Mouse (Mus musculus): ENCODE data around the gene Blzf1. TPM values are rescaled to one million over a fixed set of nuclear protein-coding genes. Genes with fewer than 3 reads are reported as not detected.

The Blzf1 gene
- polyA plus RNA-seq (2017; shearing (Covaris generic)), result 24.2 TPM

DNA sequence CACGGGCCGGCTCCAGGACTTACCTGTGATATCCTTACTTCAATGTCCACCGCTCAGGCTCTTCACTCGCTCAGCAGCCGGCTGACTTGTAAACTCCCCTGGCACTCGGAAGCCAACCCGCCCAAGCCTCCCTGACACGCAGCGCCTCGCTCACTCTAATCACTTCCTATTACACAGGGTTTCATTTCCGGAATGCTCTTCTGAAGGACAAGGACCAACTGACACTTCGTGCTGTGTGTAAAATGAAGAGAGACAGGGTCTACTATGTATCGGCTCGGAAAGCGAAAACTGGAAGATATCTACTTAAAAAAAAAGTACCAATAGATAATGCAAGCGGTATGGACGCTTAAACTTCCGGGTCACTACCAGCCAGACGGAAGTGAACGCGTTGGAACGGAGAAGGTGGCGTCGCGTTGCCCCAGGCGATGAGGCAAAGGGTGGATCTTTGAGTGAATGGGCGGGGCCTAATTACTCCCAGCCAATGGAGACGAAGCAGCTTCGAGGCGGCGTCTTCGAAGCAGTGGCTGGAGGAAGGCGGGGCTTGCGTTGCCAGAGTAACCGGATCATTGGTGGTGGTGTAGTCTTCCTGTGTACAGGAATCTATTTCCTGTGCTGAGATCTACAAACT is at the start of gene Blzf1:
Gene Blzf1, minus strand, starts transcription at position 366 of the 628 bp plus-strand sequence.

DNA sequence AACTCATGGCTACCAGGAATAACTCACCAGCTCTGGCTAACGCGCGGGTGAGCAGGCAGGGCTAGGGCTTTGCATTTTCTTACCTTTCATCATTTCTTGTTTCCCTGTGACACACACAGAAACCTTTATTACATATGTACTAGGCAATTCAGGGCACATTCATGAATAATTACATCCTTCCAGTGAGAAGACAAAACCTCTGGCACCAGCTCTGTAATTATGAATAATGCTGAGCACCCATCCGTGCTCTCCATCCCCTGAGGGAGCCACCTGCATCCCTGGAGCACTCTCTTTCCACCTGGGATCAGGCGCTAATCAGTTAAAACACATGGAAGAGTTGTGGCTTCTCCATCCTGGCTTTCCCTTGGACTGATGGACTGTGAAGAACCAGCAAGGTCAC is 3.5 kb downstream of the Blzf1 start, which contains the start of gene Nme7:
Gene Nme7, plus strand, starts transcription at position 301 of the 400 bp plus-strand sequence.

DNA sequence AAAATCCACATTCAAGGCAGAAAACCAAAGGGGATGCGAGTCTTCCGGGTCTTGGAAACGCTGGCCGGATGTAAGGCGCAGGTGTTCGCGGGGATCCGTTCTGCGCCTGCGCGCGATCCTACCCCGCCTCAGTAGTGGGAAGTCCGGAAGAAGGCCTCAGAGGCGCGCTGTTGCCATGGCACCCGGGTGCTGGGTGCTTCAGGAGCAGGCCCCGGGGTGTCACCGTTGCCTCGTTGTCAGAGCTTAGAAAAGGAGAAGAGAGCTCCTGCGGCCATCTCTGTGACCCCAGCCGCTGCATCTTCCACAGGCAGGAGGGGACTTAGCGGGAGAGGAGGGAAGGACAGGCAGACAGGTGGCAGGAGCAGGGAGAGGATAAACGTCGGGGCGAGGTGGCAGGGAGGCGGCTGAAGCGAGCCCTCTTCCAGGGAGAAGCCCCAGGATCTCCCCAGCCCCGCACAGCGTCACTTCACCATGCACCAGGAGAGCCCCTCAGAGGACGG is 31.8 kb downstream of the Blzf1 start, which contains the start of gene Ccdc181:
Gene Ccdc181, plus strand, starts transcription at position 131 of the 500 bp plus-strand sequence.

DNA sequence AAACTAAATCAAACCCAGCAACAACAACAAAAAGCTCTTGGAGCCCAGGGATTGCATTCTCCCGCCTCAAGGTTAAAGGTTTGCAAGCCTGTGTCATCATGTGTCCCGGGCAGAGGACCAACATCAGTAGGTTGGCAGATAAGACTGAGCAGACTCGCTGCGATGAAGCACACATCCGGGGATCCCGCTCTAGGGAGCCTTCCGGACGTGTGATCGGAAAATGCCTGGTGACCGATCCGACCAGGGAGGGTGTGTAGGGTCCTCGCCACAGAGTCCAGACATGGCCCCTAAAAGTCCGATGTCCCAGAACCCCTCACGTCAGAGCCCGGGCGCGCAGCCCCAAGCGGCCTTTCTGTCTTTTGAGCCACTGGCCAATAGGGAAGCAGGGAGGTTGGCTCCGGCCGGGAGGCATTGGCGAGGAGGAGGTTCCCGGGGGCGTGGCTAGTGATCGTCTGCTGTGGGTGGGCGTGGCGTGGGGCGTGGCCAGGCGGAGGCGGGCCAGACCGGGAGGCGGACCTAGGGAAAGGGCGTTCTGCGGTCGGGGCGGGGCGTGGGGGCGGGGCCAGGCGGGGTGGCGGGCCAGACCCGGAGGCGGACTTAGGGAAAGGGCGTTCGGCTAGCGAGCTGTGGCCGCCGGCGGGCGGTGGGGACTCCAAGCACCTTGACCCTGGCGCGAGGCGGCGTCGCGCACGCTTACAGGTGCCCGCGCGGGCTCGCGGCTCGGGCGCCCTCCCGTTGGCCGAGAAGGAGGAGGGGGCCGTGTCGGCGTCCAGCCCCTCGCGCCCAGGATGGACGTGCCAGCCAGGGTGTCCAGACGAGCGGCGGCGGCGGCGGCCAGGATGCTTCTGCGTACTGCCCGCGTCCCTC is 58.6 kb downstream of the Blzf1 start, which contains the start of gene Slc19a2:
Gene Slc19a2, plus strand, starts transcription at position 582 of the 867 bp plus-strand sequence.

Other genes with a start within 250 kb of the Blzf1 start
- 649 TPM for gene Sell, start 245.5 kb downstream of the Blzf1 start, polyA plus RNA-seq (2017; shearing (Covaris generic))
- 2.3 TPM for gene Selp, start 192.2 kb downstream of the Blzf1 start, polyA plus RNA-seq (2017; shearing (Covaris generic))
- gene F5, start 155.7 kb downstream of the Blzf1 start, polyA plus RNA-seq (2017; shearing (Covaris generic)), result not detected
- gene Slc19a2, start 58.4 kb downstream of the Blzf1 start, polyA plus RNA-seq (2017; shearing (Covaris generic)), result 1.2 TPM
- 12.3 TPM for gene Ccdc181, start 31.9 kb downstream of the Blzf1 start, polyA plus RNA-seq (2017; shearing (Covaris generic))
- gene Nme7, start 3.4 kb downstream of the Blzf1 start, polyA plus RNA-seq (2017; shearing (Covaris generic)), result 16.7 TPM
- 5.1 TPM for gene Atp1b1, start 150.9 kb upstream of the Blzf1 start, polyA plus RNA-seq (2017; shearing (Covaris generic))